Mouse (Mus musculus) hindbrain, postnatal 0 days (tissue): ENCODE data around the gene Psmb3. TPM values are rescaled to one million over a fixed set of nuclear protein-coding genes. Genes with fewer than 3 reads are reported as not detected.

Source experiments
- ATAC-seq: fragments of 200-750 bp; cut with Nextera tagmentation; 2 replicates; pipeline ENCODE4 v1.8.0; 2017; ENCODE audit warnings: mild to moderate bottlenecking, moderate TSS enrichment, moderate library complexity
- DNase-seq: peaks from one replicate; pipeline ENCODE4 v3.0.0-alpha.2; 2015; ENCODE audit warnings: low spot score
- H3K27ac ChIP-seq: fragments of 300-500 bp; sonication (generic); 2 replicates; pipeline ENCODE4 v1.5.1; 2014; ENCODE audit warnings: mild to moderate bottlenecking
- H3K27me3 ChIP-seq: fragments of 300-500 bp; sonication (generic); 2 replicates; pipeline ENCODE4 v1.6.1; 2014; ENCODE audit warnings: low read length, mixed read lengths; ENCODE audit not compliant: insufficient read depth
- H3K36me3 ChIP-seq: fragments of 300-500 bp; sonication (generic); 2 replicates; pipeline ENCODE4 v1.6.1; 2014; ENCODE audit warnings: low read length, mixed read lengths; ENCODE audit not compliant: insufficient read depth
- H3K4me1 ChIP-seq: fragments of 300-500 bp; sonication (generic); 2 replicates; pipeline ENCODE4 v1.6.1; 2014; ENCODE audit warnings: antibody characterized with exemption, low read length, mixed read lengths; ENCODE audit not compliant: insufficient read depth
- H3K4me2 ChIP-seq: fragments of 300-500 bp; sonication (generic); 2 replicates; pipeline ENCODE4 v1.6.1; 2014; ENCODE audit warnings: low read depth, mild to moderate bottlenecking, low read length, moderate library complexity, mixed read lengths
- H3K4me3 ChIP-seq: fragments of 300-500 bp; sonication (generic); 2 replicates; pipeline ENCODE4 v1.5.1; 2014; ENCODE audit warnings: low read length
- H3K9ac ChIP-seq: fragments of 300-500 bp; sonication (generic); replicated peaks from 2 replicates; pipeline ENCODE4 v1.6.1; 2014; ENCODE audit warnings: mild to moderate bottlenecking, low read length, moderate library complexity, mixed read lengths
- H3K9me3 ChIP-seq: fragments of 300-500 bp; sonication (generic); 2 replicates; pipeline ENCODE4 v1.6.1; 2016; ENCODE audit warnings: low read length, mixed read lengths
- CTCF ChIP-seq: IDR thresholded peaks from 2 replicates; pipeline ENCODE4 v1.5.1; 2016; ENCODE audit warnings: antibody characterized with exemption, control low read depth, low read depth
- WGBS: fragments of 180-500 bp; shearing (Covaris S2); extraction: QIAGEN DNeasy Blood & Tissue Kit; methylation state at CpG from one replicate; pipeline ENCODE4 v1.1.7; 2014; 5-methylcytosine and 5-hydroxymethylcytosine counted together
- polyA plus RNA-seq: library from polyadenylated mRNA; unstranded; fragments of >200 nt; fragmentation: Nextera tagmentation; extraction: Ambion mirVana; gene quantifications from 2 replicates; pipeline ENCODE4 v1.2.1, GENCODE M21; 2015
- total RNA-seq: library from RNA; depleted of rRNA; stranded (reverse); fragments of >200 nt; gene quantifications from 2 replicates; pipeline ENCODE4 v1.2.3, GENCODE M21; 2014

The Psmb3 gene
- total and polyA plus RNA-seq, 2 experiments from 2014 or later = 498 to 523 TPM

DNA sequence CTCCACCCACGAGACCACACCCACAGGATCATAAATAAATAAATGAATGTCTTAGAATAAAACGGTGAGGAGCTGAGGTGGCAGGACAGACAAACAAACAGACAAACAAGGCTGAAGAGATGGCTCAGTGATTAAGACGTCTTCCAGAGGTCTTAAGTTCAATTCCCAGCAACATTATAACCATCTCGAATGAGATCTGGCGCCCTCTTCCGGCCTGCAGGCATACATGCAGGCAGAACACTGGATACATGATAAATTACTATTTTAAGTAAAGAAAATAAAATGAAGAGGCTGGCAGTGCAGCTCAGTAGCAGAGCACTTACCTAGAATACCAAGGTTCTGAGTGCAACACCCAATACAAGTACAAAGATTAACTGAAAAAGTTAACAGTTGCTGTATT is 35.5 kb downstream of the Psmb3 start:
- H3K9me3 ChIP-seq = no peaks in the 10 kb centered on the region
- TF ChIP-seq CTCF = peak; percentile 54
- no peaks in the 10 kb centered on the region for H3K36me3 ChIP-seq
- DNase-seq (peak; percentile 28), ATAC-seq (no peak)
- H3K4me2 ChIP-seq = no peak overlapping the region
- 69% methylated on average over 6 of the region's 6 CpGs for WGBS
- no peak overlapping the region for H3K27ac ChIP-seq
- no peaks in the 10 kb centered on the region for H3K27me3 ChIP-seq
- no peak overlapping the region for H3K4me3 ChIP-seq
- peaks cover 17% of the 10 kb centered on the region for H3K4me1 ChIP-seq
- H3K9ac ChIP-seq = no peak overlapping the region

DNA sequence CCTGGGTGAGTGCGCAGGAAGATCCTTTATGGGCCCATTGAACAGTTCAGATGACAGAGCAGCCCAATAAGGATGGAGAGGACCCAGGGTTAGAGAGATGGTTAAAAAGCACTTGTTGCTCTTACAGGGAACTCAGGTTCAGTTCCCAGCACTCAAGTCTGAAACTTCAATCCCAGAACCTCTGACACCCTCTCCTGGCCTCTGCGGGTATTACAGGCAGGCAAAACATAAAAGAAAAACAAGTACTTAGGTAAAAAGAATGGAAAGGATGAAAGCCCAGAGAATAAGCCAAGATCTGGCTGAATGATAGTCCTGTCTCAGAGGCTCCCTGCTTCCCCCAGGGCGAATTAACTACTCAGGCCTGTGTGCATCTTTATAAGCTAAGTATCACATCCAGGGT is 36.0 kb downstream of the Psmb3 start:
- DNase-seq (no peak), ATAC-seq (no peak)
- Histone ChIP-seq H3K27me3 (no peaks in the 10 kb centered on the region), H3K4me2 (no peak overlapping the region), H3K36me3 (no peaks in the 10 kb centered on the region), H3K4me3 (no peak overlapping the region), H3K9ac (no peak overlapping the region), H3K4me1 (peaks cover 17% of the 10 kb centered on the region), H3K27ac (no peak overlapping the region), H3K9me3 (no peaks in the 10 kb centered on the region)
- TF ChIP-seq CTCF = peak; percentile 22; the same call in 1 of the 2 replicates
- WGBS = 89% methylated on average over 3 of the region's 3 CpGs

DNA sequence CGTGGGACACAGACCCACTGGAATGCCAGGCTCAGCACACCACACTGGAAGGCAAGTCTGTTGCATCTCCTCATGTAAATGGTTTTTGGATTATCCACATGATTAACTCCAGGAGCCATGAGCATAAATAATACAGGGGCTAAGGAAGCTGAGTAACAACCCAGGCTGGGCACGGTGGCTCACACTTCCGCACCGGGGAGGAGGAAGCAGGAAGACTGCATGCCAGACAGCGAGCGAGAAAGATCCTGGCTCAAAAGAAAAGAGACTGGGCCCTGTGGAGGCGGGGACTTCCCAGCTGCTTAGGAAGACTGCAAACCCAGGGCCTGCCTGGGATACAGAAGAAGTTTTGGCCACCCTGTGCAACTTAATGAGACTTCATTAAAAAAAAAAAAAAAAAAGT is 37.0 kb downstream of the Psmb3 start:
- H3K36me3 ChIP-seq = no peaks in the 10 kb centered on the region
- DNase-seq (no peak), ATAC-seq (no peak)
- WGBS = 32% methylated on average over 7 of the region's 7 CpGs
- no peaks in the 10 kb centered on the region for H3K9me3 ChIP-seq
- TF ChIP-seq CTCF = no peak
- no peak overlapping the region for H3K4me2 ChIP-seq
- H3K27ac ChIP-seq = 0 out of 2 replicates have a peak overlapping the region, but pooled peaks have one; percentile 32
- peaks cover 17% of the 10 kb centered on the region for H3K4me1 ChIP-seq
- H3K4me3 ChIP-seq = no peak overlapping the region
- H3K27me3 ChIP-seq = no peaks in the 10 kb centered on the region
- no peak overlapping the region for H3K9ac ChIP-seq

DNA sequence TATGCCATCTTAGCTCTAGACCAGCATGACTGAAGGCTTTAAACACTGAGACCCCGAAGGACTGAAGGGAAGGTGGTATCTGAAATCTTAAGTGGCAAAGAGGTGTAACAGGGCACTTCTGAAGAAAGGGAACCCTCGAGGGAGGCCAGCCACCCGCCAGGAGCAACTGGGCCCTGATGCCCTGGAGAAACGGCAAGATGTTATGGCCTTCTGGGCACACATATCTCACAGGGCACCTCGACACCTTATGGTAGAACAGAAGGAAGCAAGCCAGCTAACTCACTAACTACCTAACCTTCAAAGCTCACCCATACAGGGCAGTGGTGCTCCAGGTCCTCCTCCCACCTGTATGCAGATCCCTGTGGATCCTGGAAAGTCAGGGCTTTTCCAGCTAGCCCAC is 39.0 kb downstream of the Psmb3 start:
- peaks cover 17% of the 10 kb centered on the region for H3K4me1 ChIP-seq
- no peak for TF ChIP-seq CTCF
- ATAC-seq = no peak
- H3K9me3 ChIP-seq = no peaks in the 10 kb centered on the region
- no peak overlapping the region for H3K4me3 ChIP-seq
- H3K4me2 ChIP-seq = peak overlapping the region; percentile 78
- no peak overlapping the region for H3K9ac ChIP-seq
- H3K27ac ChIP-seq = no peak overlapping the region
- no peak for DNase-seq
- WGBS = 89% methylated on average over 5 of the region's 5 CpGs
- peaks cover 13% of the 10 kb centered on the region for H3K36me3 ChIP-seq
- H3K27me3 ChIP-seq = no peaks in the 10 kb centered on the region

DNA sequence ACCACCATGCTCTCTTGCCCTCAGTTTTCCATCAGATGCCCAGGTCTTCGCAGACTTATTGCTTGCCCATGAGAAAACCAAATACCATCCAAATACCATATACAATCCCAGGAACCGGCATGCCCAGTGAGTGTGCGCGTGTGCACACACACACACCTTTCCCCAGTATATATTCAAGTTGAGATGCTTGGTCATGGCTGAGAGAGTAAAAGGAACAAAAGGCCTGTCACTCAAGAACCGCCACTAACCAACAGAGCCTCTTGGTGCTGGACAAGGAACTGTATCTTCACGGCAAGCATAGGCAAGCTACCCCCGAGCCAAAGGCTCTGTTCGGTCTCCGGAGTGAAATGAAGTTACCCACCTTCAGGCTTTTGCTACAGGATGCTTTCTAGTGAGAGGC is 39.4 kb downstream of the Psmb3 start:
- Histone ChIP-seq H3K36me3 (peaks cover 18% of the 10 kb centered on the region), H3K9me3 (no peaks in the 10 kb centered on the region), H3K4me3 (peak overlapping the region; percentile 75; the same call in 1 of the 2 replicates), H3K9ac (0 out of 2 replicates have a peak overlapping the region, but pooled peaks have one; percentile 86), H3K4me2 (peak overlapping the region; percentile 78), H3K4me1 (peaks cover 17% of the 10 kb centered on the region), H3K27ac (0 out of 2 replicates have a peak overlapping the region, but pooled peaks have one; percentile 98), H3K27me3 (no peaks in the 10 kb centered on the region)
- 65% methylated on average over 9 of the region's 9 CpGs for WGBS
- no peak for TF ChIP-seq CTCF
- no peak for DNase-seq
- no peak for ATAC-seq

DNA sequence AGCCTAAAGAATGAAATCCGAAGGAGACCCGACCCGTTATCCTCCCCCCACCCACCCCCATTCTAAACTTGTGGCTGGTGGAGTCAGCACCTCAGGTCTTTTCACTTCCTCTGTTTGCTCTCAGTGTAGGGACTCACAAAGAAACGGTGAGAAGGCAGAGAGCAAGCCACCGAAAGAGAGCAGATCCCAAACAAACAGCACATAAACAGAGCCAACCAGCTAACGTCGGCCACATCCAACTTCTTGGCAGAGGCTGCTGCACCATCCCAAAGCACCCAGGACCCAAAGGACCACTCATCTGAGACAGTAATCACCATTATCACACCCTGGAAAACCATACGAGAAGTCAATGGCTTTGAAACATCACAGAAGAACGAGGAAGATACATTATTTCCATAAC is 40.2 kb downstream of the Psmb3 start:
- Histone ChIP-seq H3K4me2 (peak overlapping the region; percentile 78), H3K4me1 (peaks cover 17% of the 10 kb centered on the region), H3K36me3 (peaks cover 19% of the 10 kb centered on the region), H3K9ac (peak overlapping the region; percentile 86), H3K9me3 (no peaks in the 10 kb centered on the region), H3K4me3 (peak overlapping the region; percentile 75), H3K27ac (peak overlapping the region; percentile 98), H3K27me3 (no peaks in the 10 kb centered on the region)
- ATAC-seq = no peak
- DNase-seq = peak; percentile 8
- WGBS = 18% methylated on average over 9 of the region's 9 CpGs
- no peak for TF ChIP-seq CTCF

DNA sequence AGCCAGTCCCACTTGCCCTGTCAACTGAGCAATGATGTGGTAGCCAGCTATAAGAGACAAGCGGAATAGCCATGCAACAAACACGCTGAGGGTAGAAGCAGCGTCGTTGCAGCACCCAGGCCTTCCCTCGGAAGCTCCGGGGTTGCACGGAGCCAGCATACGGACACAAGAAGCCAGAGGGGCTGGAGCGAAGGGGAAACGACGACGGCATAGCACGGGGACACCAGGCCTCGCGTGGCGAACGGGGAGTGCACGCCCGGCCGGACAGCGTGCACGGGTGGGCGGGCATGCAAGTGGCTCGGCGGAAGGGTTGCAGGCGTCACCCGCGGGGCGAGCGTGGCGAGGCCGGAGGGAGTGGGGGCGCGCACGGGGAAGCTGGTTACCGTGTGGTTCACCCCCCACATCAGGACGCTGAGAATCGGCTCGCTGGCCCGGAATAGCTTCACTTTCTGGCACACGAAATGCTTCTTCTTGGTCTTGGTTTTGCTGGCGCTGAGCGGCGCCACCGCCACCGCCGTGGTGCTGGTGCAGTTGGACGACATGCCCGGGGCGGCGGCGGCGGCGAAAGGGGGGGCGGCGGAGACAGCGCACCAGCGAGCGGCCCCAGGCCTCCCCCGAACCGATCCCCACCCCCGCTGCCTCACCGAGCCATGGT is 41.0 kb downstream of the Psmb3 start, which contains the start of gene Pip4k2b:
Gene Pip4k2b, minus strand, starts transcription at position 642 of the 655 bp plus-strand sequence.
- peak within 1 kb of the TSS; percentile 98 for H3K27ac ChIP-seq
- peak; percentile 61 for ATAC-seq
- H3K36me3 ChIP-seq = peaks cover 19% of the 10 kb centered on the region
- no peaks in the 10 kb centered on the region for H3K27me3 ChIP-seq
- TF ChIP-seq CTCF = no peak
- H3K9ac ChIP-seq = peak within 1 kb of the TSS; percentile 86
- peak within 1 kb of the TSS; percentile 75 for H3K4me3 ChIP-seq
- H3K9me3 ChIP-seq = no peaks in the 10 kb centered on the region
- DNase-seq = peak; percentile 68
- H3K4me2 ChIP-seq = peak within 1 kb of the TSS; percentile 78
- H3K4me1 ChIP-seq = peaks cover 17% of the 10 kb centered on the region
- 0% methylated on average over 49 of the region's 63 CpGs for WGBS
